Mouse (Mus musculus) neural tube, embryonic 10.5 days (tissue): ENCODE measurements around the gene Itga2.

Experiments used
- DNase-seq: peaks from one replicate; pipeline ENCODE4 v3.0.0-alpha.2; 2017; ENCODE audit warnings: low spot score; ENCODE audit errors: extremely low spot score

The Itga2 gene

GRCm38 (mm10) chr13:114885171-114885570 lies 46.7 kb downstream of the Itga2 start:
- no peak for DNase-seq

DNA sequence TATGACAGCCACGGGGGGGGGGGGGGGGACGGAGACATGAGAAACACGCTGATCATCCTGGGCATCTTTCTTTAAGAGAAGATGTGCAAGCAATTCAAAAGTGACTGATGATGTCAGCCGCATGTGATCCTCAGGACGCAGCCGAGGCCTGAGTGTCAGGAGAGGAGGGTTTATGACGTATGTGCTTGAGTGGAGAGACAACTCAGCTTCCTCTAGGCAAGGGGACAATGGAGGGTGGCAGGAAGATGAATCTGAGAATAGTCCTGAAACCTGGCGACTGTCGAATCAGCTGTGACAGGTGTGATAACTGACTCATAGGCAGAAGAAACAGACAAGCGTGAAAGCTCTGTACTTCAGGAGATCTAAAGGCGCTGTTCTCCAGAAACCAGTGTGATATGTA lies 53.2 kb downstream of the Itga2 start:
- no peak for DNase-seq

DNA sequence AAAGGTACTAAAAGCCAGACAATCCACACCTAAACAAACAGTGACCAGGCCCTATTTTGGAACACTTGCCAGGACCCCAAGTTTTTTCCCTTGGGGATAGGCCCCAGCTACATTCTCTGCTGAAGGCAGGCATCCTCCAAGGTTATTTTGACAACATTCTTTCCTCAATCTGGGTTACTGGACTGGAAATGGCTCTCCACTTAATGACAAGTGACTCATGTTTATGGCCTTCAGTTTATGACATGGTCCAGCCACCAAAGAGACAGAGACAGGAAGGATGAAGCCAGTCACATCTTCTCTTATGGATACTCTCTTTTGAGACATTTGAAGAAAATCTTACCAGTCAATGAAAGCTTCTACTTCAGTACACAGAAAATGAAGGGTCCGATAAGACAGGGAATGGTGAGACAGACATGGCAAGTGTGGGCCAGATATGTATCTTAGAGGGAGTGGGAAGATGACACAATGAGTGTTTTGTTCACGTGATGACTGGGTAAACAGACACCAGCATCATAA lies 55.8 kb downstream of the Itga2 start:
- no peak for DNase-seq

DNA sequence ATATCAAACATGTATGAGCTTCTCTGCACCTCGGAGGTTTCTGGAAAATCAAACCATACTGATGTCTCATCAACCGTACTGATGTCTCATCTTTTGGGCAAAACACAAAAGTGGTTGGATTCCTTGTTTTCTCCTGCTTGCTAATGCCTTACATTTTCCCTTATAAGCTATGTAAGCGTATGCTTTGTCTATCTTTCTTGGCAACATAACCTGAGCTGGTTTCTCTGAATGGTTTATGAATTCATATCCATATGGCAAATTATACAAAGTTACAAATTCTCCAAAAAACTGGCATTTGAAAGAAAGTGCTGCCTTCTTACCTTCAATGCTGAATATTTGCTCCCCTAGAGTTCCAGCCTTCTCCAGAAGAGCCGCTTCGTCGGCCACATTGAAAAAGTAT lies 57.2 kb downstream of the Itga2 start:
- no peak for DNase-seq

DNA sequence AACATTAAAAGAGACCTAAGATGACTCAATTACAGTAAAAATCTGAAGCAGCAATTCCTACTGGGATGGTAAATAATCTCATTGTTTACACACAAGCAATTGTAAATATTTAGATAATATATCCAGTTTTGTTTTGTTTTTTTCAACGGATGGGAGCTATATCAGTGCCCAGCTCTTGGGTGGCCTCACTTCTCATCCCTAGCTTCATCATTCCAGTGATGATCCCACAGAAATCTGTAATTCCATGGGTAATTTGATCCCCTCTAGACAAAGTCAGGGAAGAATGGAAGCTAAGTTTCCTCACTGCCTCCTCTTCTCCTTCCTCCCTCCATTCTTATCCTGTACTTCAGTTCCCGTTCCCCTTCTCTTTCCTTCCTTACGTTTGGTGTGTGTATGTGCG lies 74.4 kb downstream of the Itga2 start:
- no peak for DNase-seq

GRCm38 (mm10) chr13:114856269-114856627 lies 75.7 kb downstream of the Itga2 start:
- DNase-seq: no peak

GRCm38 (mm10) chr13:114855573-114856268 lies 76.2 kb downstream of the Itga2 start:
- no peak for DNase-seq

DNA sequence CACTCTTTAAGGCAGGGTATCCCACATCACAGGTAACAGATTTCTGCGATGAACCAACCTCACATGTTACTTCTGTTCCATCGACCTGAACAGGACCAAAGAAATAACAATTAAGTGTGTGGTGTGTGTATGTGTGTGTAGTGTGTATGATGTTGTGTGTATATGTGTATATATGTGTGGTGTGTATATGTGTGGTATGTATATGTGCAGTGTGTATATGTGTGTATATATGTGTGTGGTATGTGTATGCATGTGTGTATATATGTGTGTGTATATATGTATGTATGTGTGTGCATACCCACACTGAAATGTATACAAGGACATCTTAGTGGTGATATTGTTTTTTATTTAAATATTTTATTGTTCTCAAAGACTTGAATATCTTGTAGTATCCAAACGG lies 77.5 kb downstream of the Itga2 start:
- no peak for DNase-seq

- DNase-seq: no peak
These were observed 77.9 kb downstream of the Itga2 start for GRCm38 (mm10) chr13:114854023-114854422.

DNA sequence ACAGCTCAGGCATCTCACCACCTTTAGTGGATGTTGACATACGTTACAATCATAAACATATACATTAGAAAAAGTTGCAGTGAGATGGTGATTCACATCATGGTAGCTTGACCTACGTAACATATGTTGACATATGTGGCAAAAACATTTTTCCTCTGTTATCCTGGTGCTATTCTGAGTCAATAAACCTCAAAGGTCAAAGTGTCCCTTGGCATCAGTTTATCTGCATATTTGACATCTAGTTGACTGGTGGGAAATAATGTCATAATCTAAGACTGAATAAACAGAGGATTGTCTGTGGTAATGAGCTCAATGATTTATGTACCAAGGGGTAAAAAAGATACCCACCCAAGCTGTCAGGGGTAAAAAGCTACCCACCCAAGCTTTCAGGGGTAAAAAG lies 78.7 kb downstream of the Itga2 start:
- DNase-seq: no peak

- no peak for DNase-seq
These were observed 79.4 kb downstream of the Itga2 start for GRCm38 (mm10) chr13:114852264-114853111.

DNA sequence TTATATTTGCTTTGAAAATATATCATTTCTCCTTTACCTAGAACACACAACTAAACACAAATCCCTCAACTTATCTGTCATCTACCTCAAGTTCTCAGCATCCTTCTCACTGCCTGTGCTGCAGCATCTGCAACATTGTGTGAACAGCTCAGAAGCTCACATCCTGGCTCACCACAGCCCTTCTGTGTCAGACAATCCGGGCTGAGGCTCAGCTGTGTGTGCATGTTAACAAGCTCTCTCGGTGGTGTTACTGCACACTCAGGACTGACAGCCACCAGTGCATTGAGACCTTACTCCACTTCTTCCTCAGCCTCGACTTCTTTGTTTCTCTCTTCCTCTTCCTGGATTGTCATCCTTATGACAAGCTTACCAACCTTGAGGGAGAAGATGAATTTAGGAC lies 83.0 kb downstream of the Itga2 start:
- DNase-seq: no peak

- no peak for DNase-seq
These were observed 86.1 kb downstream of the Itga2 start for GRCm38 (mm10) chr13:114845804-114846203.

- DNase-seq: no peak
These were observed 88.6 kb downstream of the Itga2 start for GRCm38 (mm10) chr13:114843318-114843717.

- no peak for DNase-seq
These were observed 91.4 kb downstream of the Itga2 start for GRCm38 (mm10) chr13:114840545-114840944.

- no peak for DNase-seq
These were observed 92.8 kb downstream of the Itga2 start for GRCm38 (mm10) chr13:114839098-114839497.

DNA sequence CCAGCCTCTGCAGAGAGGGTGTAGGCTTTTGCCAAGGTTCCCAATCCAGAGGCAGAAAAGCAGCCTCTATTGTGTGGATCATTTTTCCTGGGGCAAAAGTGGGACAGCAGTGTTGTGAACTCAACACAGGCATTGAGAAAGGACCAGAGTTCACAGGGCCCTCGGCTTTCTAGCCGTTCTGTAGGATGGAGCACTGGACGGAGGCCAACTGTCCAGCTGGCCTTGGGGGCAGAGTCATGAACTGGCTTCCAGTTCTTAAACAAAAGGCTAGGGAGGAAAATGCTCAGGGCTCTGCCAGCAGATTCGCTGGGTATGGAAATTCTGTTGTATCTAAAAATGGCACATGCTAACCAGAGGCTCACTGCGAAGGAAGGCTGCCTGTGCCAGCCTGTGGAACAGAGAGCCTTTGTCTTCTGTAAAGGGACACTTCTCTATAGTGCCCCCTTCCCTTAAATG lies 93.3 kb downstream of the Itga2 start:
- DNase-seq: no peak

DNA sequence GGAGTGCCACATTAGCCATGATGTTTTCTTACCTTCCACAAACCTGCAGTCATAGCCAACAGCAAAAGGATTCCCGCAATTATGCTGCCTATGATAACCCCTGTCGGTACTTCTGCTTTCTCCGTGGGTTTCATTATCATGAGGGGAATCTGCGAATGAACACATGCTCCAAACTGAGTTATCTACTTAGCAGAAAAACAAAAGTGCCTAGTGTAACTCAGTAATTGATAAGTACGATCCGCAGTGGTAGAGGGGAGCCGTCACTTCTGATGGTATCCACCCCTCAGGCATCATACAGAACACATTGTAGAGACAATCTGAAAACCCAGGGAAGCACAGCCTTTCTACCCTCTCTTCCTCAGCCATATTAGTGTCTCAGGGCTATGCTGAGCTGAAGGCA lies 94.8 kb downstream of the Itga2 start:
- DNase-seq: no peak

DNA sequence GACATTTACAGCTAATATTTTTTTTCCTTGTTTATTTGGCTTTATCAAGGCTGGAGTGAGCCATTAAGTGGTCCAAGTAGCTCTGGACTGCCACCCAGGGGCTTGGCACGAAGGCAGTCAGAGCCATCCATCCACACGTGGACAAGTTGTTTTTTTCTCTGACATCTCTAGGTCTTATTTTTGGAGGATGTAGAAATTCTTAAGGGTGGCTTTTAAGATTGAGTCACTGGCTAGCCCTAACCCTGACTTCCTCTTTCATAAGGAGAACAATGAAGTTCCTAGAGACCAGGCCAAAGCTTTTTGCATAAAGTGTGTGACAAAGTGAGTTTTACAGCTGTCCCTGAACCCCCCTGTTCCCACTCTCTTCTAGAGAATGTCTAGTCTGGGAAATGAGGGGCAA lies 97.3 kb downstream of the Itga2 start:
- no peak for DNase-seq

DNA sequence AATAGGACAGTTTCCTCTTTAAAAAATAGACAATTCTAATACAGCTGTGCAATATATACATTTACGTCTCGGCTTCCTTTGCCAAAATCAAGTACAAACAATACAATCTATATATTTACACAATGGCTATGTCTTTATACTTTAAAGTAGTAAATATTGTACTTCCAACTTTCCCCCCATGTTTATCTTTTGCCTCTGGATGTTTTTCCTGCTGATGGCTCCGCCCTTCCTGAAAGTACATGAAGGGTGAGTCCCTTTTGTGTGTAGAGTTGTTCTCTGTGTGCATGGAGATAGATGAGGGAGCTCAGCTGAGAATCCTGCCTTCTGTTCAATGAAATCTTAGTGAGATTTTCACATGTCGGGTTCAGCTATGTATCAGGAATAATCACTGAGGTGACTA lies 98.5 kb downstream of the Itga2 start:
- DNase-seq: no peak

DNA sequence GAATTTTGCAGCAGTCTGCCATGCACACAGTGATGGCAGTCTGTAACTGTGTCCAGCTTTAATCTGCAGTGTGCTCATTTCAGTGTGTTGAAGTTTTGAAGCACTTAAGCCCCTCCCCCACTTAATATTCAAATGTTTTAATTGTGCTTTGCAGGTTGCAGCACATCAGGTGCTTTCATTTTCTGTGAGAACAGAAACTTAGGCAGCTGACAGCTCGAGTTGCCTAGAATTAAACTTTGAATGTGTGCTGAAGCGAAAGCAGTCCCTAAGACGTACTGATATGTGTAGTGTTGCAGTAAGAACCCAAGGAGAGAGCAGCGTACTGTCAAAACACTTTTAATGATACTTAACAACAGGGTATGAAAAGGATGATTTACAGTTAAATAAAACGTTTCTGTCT lies 99.1 kb downstream of the Itga2 start:
- no peak for DNase-seq

DNA sequence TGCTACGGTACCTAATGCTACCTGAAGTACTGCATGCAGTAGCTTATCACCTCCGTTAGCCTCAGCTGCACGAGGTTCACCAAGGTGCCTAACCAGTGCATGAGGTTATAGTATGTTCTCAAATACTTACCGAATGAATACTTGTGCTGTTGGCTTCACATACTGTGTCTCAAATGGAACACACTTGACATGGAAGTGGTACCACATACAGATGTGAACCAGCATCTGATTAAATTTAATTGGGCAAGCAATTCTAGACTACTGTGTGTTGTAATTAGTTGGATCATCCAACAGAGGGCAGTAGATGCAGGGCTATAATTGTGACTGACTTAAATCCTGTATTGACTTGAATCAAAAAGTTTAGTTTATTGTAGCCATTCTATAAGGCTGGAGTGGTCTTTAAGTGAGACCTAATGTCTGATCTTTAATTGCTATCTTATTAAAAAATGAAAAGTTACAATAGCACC lies 100.5 kb downstream of the Itga2 start:
- DNase-seq: peak; percentile 12
